Mouse (Mus musculus): Measurements from ENCODE around the gene Cfd. TPM values are rescaled to one million over a fixed set of nuclear protein-coding genes. Genes with fewer than 3 reads are reported as not detected.
"Not testable (repeated sequence)": the region's sequence is repeated elsewhere in the genome, so short reads cannot be mapped to it uniquely, and the experiment has no call there.

Gene Cfd
- total RNA-seq, 1 experiment, result not detected

- DNase-seq (ENCODE audit: low read depth, low spot score), result peak; percentile 86
- in situ Hi-C loops (cut with MboI; ENCODE audit: low sequenced_read_pairs in 2 of 2, unreplicated experiment in 2 of 2); H3K4me1 ChIP-seq (ENCODE audit: control insufficient read depth in 2 of 2, insufficient read depth in 2 of 2, low read length in 2 of 2, poor library complexity in 1 of 2); H3K9ac ChIP-seq (ENCODE audit: insufficient read depth, low read depth, low read length, poor library complexity, severe bottlenecking); H3K36me3 ChIP-seq (ENCODE audit: control insufficient read depth, insufficient read depth, low read length, poor library complexity, severe bottlenecking); H3K4me3 ChIP-seq (ENCODE audit: insufficient read depth in 1 of 2, low read depth in 1 of 2, low read length in 2 of 2, poor library complexity in 1 of 2, severe bottlenecking in 1 of 2); H3K27ac ChIP-seq (ENCODE audit: insufficient read depth, low read depth, low read length, poor library complexity, severe bottlenecking); H3K9me3 ChIP-seq (ENCODE audit: control insufficient read depth, insufficient read depth, low read depth, low read length): not testable (repeated sequence)
- peak; percentile 22; the same call in 1 of the 2 replicates for TF ChIP-seq ZNF384 (IDR thresholded peaks at IDR 0.05; ENCODE audit: low read depth, low read length)
- TF ChIP-seq ZC3H11A (IDR thresholded peaks at IDR 0.05; ENCODE audit: borderline replicate concordance, low read depth, low read length), result peak; percentile 48; the same call in 1 of the 2 replicates
These were observed 1.9 kb downstream of the Cfd start for GRCm38 (mm10) chr10:79892451-79893118.

DNA sequence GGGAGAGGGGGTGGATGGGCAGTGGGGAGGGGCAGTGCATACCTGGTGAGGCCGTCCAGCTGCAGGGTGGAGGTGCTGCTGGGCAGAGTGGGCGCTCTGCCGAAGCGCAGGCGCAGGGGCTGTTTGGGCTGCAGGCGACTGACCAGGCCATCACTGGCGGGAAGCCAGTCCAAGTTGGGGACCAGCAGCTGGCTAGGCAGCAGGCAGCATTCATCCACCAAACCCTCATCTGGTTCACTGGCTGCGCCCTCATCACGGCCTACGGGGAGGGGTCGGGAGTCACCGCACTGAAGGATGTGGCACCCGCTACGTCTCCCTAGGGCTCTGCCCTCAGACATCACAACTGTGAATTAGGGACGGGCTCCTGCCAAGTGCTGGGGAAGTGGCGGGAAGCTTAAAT, 5.7 kb downstream of the Cfd start:
- Histone ChIP-seq H3K36me3 (ENCODE audit: control insufficient read depth, insufficient read depth, low read length, poor library complexity, severe bottlenecking) (peaks cover 4% of the 10 kb centered on the region; the same call in 1 of the 2 replicates), H3K9ac (ENCODE audit: insufficient read depth, low read depth, low read length, poor library complexity, severe bottlenecking) (no peak overlapping the region), H3K4me3 (ENCODE audit: insufficient read depth in 1 of 2, low read depth in 1 of 2, low read length in 2 of 2, poor library complexity in 1 of 2, severe bottlenecking in 1 of 2) (no peak overlapping the region), H3K27ac (ENCODE audit: insufficient read depth, low read depth, low read length, poor library complexity, severe bottlenecking) (no peak overlapping the region), H3K4me1 (ENCODE audit: control insufficient read depth in 2 of 2, insufficient read depth in 2 of 2, low read length in 2 of 2, poor library complexity in 1 of 2) (peaks cover 1 to 14% of the 10 kb centered on the region in 2 experiments; a peak in 1 of 4 replicates), H3K9me3 (ENCODE audit: control insufficient read depth, insufficient read depth, low read depth, low read length) (no peaks in the 10 kb centered on the region)
- no peak for DNase-seq (ENCODE audit: low read depth, low spot score)
- in situ Hi-C loops (cut with MboI; ENCODE audit: low sequenced_read_pairs in 2 of 2, unreplicated experiment in 2 of 2), result no loop called here
- TF ChIP-seq CHD2 (IDR thresholded peaks at IDR 0.05; ENCODE audit: low read depth, low read length) (no peak), ZC3H11A (IDR thresholded peaks at IDR 0.05; ENCODE audit: borderline replicate concordance, low read depth, low read length) (no peak), HCFC1 (IDR thresholded peaks at IDR 0.05; ENCODE audit: borderline replicate concordance, insufficient read depth, low read length) (no peak), ZNF384 (IDR thresholded peaks at IDR 0.05; ENCODE audit: low read depth, low read length) (no peak), MAFK (IDR thresholded peaks at IDR 0.05; ENCODE audit: insufficient read depth, low read depth, low read length) (no peak)

GRCm38 (mm10) chr10:79896814-79897213, 6.2 kb downstream of the Cfd start:
- no peak for TF ChIP-seq MAFK (IDR thresholded peaks at IDR 0.05; ENCODE audit: insufficient read depth, low read depth, low read length)
- TF ChIP-seq HCFC1 (IDR thresholded peaks at IDR 0.05; ENCODE audit: borderline replicate concordance, insufficient read depth, low read length), result no peak
- no peak for TF ChIP-seq CHD2 (IDR thresholded peaks at IDR 0.05; ENCODE audit: low read depth, low read length)
- no peak for TF ChIP-seq ZNF384 (IDR thresholded peaks at IDR 0.05; ENCODE audit: low read depth, low read length)
- no peak for TF ChIP-seq ZC3H11A (IDR thresholded peaks at IDR 0.05; ENCODE audit: borderline replicate concordance, low read depth, low read length)
- Histone ChIP-seq H3K4me3 (ENCODE audit: insufficient read depth in 1 of 2, low read depth in 1 of 2, low read length in 2 of 2, poor library complexity in 1 of 2, severe bottlenecking in 1 of 2) (no peak overlapping the region), H3K4me1 (ENCODE audit: control insufficient read depth in 2 of 2, insufficient read depth in 2 of 2, low read length in 2 of 2, poor library complexity in 1 of 2) (peaks cover 1 to 14% of the 10 kb centered on the region in 2 experiments; a peak in 1 of 4 replicates), H3K36me3 (ENCODE audit: control insufficient read depth, insufficient read depth, low read length, poor library complexity, severe bottlenecking) (peaks cover 4% of the 10 kb centered on the region; the same call in 1 of the 2 replicates), H3K9ac (ENCODE audit: insufficient read depth, low read depth, low read length, poor library complexity, severe bottlenecking) (no peak overlapping the region), H3K9me3 (ENCODE audit: control insufficient read depth, insufficient read depth, low read depth, low read length) (no peaks in the 10 kb centered on the region), H3K27ac (ENCODE audit: insufficient read depth, low read depth, low read length, poor library complexity, severe bottlenecking) (no peak overlapping the region)
- in situ Hi-C loops (cut with MboI; ENCODE audit: low sequenced_read_pairs in 2 of 2, unreplicated experiment in 2 of 2), result no loop called here
- no peak for DNase-seq (ENCODE audit: low read depth, low spot score)

- Histone ChIP-seq H3K4me1 (ENCODE audit: control insufficient read depth in 2 of 2, insufficient read depth in 2 of 2, low read length in 2 of 2, poor library complexity in 1 of 2) (peaks cover 1 to 16% of the 10 kb centered on the region in 2 experiments; a peak in 1 of 4 replicates), H3K36me3 (ENCODE audit: control insufficient read depth, insufficient read depth, low read length, poor library complexity, severe bottlenecking) (peaks cover 4% of the 10 kb centered on the region; the same call in 1 of the 2 replicates), H3K9me3 (ENCODE audit: control insufficient read depth, insufficient read depth, low read depth, low read length) (no peaks in the 10 kb centered on the region), H3K27ac (ENCODE audit: insufficient read depth, low read depth, low read length, poor library complexity, severe bottlenecking) (no peak overlapping the region), H3K9ac (ENCODE audit: insufficient read depth, low read depth, low read length, poor library complexity, severe bottlenecking) (no peak overlapping the region), H3K4me3 (ENCODE audit: insufficient read depth in 1 of 2, low read depth in 1 of 2, low read length in 2 of 2, poor library complexity in 1 of 2, severe bottlenecking in 1 of 2) (no peak overlapping the region)
- in situ Hi-C loops (cut with MboI; ENCODE audit: low sequenced_read_pairs in 2 of 2, unreplicated experiment in 2 of 2), result no loop called here
- TF ChIP-seq ZNF384 (IDR thresholded peaks at IDR 0.05; ENCODE audit: low read depth, low read length), result no peak
- no peak for TF ChIP-seq CHD2 (IDR thresholded peaks at IDR 0.05; ENCODE audit: low read depth, low read length)
- no peak for TF ChIP-seq MAFK (IDR thresholded peaks at IDR 0.05; ENCODE audit: insufficient read depth, low read depth, low read length)
- TF ChIP-seq HCFC1 (IDR thresholded peaks at IDR 0.05; ENCODE audit: borderline replicate concordance, insufficient read depth, low read length), result no peak
- TF ChIP-seq ZC3H11A (IDR thresholded peaks at IDR 0.05; ENCODE audit: borderline replicate concordance, low read depth, low read length), result no peak
- DNase-seq (ENCODE audit: low read depth, low spot score), result no peak
These were observed 6.9 kb downstream of the Cfd start for GRCm38 (mm10) chr10:79897316-79898245.

Measured in ES-E14 (cell line).